Mouse (Mus musculus) hematopoietic stem cell, adult 5-6 weeks (primary cell): ENCODE results near the gene Enox1. TPM values are rescaled to one million over a fixed set of nuclear protein-coding genes. Genes with fewer than 3 reads are reported as not detected.

Experiments used
- ATAC-seq, 2 experiments: fragments of 125-278 bp in 1 of 2; replicated peaks in 1 of 2; 2 replicates each; pipeline ENCODE4 v1.8.0; 2016 to 2017; ENCODE audit warnings: inconsistent platforms in 2 of 2, mild to moderate bottlenecking in 2 of 2, moderate number of reproducible peaks in 2 of 2, low read depth in 1 of 2, moderate TSS enrichment in 1 of 2; ENCODE audit not compliant: low FRiP score in 2 of 2, poor library complexity in 2 of 2, severe bottlenecking in 2 of 2, insufficient read depth in 1 of 2, low TSS enrichment in 1 of 2
- total RNA-seq: library from RNA; stranded (forward); fragments of 172-1452, 232-1000 nt; gene quantifications from 2 replicates; pipeline ENCODE4 v1.2.3, GENCODE M21; 2017

Gene Enox1
- total RNA-seq, 1 experiment from 2014 or later = 0.50 TPM

GRCm38 (mm10) chr14:77587182-77587581 lies 430.6 kb downstream of the Enox1 start:
- no peak for ATAC-seq

GRCm38 (mm10) chr14:77593136-77593838 lies 436.7 kb downstream of the Enox1 start:
- ATAC-seq = no peak

GRCm38 (mm10) chr14:77596216-77597175 lies 439.9 kb downstream of the Enox1 start:
- no peak for ATAC-seq

- ATAC-seq = no peak
Measured at GRCm38 (mm10) chr14:77599016-77599704, 442.6 kb downstream of the Enox1 start.

- ATAC-seq = no peak
Measured at GRCm38 (mm10) chr14:77600773-77601172, 444.2 kb downstream of the Enox1 start.

- no peak for ATAC-seq
Measured at GRCm38 (mm10) chr14:77601446-77601845, 444.9 kb downstream of the Enox1 start.

- ATAC-seq = no peak
Measured at GRCm38 (mm10) chr14:77608182-77608839, 451.7 kb downstream of the Enox1 start.

- no peak for ATAC-seq
Measured at GRCm38 (mm10) chr14:77615201-77615600, 458.6 kb downstream of the Enox1 start.

GRCm38 (mm10) chr14:77617250-77617649 lies 460.7 kb downstream of the Enox1 start:
- ATAC-seq = peak in 1 of 2 experiments; percentile 17; a peak in 1 of 4 replicates

GRCm38 (mm10) chr14:77618131-77618805 lies 461.7 kb downstream of the Enox1 start:
- peak in 1 of 2 experiments; percentile 46; a peak in 2 of 4 replicates for ATAC-seq

GRCm38 (mm10) chr14:77621473-77622264 lies 465.1 kb downstream of the Enox1 start:
- ATAC-seq = no peak

GRCm38 (mm10) chr14:77626557-77627507 lies 470.3 kb downstream of the Enox1 start:
- ATAC-seq = no peak

GRCm38 (mm10) chr14:77632466-77633171 lies 476.1 kb downstream of the Enox1 start:
- ATAC-seq = no peak

GRCm38 (mm10) chr14:77633172-77633542 lies 476.6 kb downstream of the Enox1 start:
- ATAC-seq = no peak

- ATAC-seq = no peak
Measured at GRCm38 (mm10) chr14:77636931-77637330, 480.4 kb downstream of the Enox1 start.
